Mouse (Mus musculus) E14TG2a.4 (cell line): Measurements from ENCODE around the gene Mipep.

Experiments used
- H3K27me3 ChIP-seq: 2 replicates; pipeline ENCODE4 v1.6.1; 2014; ENCODE audit warnings: low read length, control low read depth; ENCODE audit not compliant: insufficient read depth
- H3K36me3 ChIP-seq: 2 replicates; pipeline ENCODE4 v1.6.1; 2014; ENCODE audit warnings: low read length, control low read depth; ENCODE audit not compliant: insufficient read depth
- H3K4me1 ChIP-seq: replicated peaks from 2 replicates; pipeline ENCODE4 v1.6.1; 2014; ENCODE audit warnings: low read depth, low read length, control low read depth
- H3K4me3 ChIP-seq: replicated peaks from 2 replicates; pipeline ENCODE4 v1.5.1; 2014; ENCODE audit warnings: mild to moderate bottlenecking, low read length
- H3K9me3 ChIP-seq: 2 replicates; pipeline ENCODE4 v1.6.1; 2014; ENCODE audit warnings: low read length, control low read depth
- CTCF ChIP-seq: conservative IDR thresholded peaks from 2 replicates; pipeline ENCODE4 v1.5.1; 2014; ENCODE audit warnings: low read length
- NANOG ChIP-seq: IDR thresholded peaks from 2 replicates; pipeline ENCODE4 v1.6.1; 2014; ENCODE audit warnings: borderline replicate concordance, low read length, mixed read lengths
- POU5F1 ChIP-seq: IDR thresholded peaks from 2 replicates; pipeline ENCODE4 v1.6.1; 2014; ENCODE audit warnings: low read length, borderline replicate concordance

Mipep gene

DNA sequence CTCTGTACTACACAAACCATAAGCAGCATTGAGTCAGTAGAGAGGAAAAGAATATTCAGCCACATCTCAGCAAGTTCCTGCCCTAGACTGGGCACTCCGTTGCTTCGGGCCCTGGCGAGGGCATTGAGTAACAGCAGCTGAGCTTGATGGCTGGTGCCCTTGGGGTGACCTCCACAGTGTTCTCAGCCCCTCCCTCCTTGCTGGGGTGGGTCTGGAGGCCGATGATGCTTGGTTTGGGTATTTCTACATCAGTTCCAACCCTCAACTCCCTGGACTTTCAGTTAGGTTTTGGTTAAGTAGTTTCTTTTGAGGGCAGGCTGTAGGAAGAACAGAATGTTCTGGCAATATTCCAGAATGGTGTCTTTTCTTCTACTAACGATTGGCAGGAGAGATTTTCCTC is 33.7 kb downstream of the Mipep start:
- TF ChIP-seq CTCF (no peak), POU5F1 (no peak), NANOG (no peak)
- peaks cover 10% of the 10 kb centered on the region for H3K4me1 ChIP-seq
- no peaks in the 10 kb centered on the region; the same call in 1 of the 2 replicates for H3K27me3 ChIP-seq
- peaks cover 21% of the 10 kb centered on the region for H3K36me3 ChIP-seq
- no peak overlapping the region for H3K4me3 ChIP-seq
- H3K9me3 ChIP-seq: no peaks in the 10 kb centered on the region

DNA sequence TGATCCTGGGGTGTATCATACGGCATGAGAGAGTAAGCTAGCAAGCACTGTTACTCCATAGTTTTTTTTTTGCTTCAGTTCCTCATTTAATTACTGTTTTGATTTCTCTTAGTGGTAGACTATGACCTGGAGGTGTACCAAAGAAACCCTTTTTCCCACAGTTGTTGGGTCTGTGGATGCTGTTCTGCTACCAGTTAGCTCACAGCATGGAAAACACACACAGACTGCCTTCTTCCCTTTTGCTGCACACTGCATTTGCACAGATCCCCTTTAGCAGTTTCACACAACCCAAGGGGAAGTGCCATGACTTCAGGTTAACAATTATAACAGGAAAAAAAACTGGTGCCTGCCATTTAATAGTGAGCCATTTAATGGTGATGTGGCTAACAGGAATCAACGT is 45.7 kb downstream of the Mipep start:
- Histone ChIP-seq H3K27me3 (no peaks in the 10 kb centered on the region), H3K36me3 (peaks cover 41% of the 10 kb centered on the region), H3K9me3 (peaks cover 12% of the 10 kb centered on the region), H3K4me1 (no peaks in the 10 kb centered on the region; the same call in 1 of the 2 replicates), H3K4me3 (no peak overlapping the region)
- TF ChIP-seq POU5F1 (no peak), NANOG (no peak), CTCF (no peak)

- no peak overlapping the region for H3K4me3 ChIP-seq
- H3K27me3 ChIP-seq: no peaks in the 10 kb centered on the region
- H3K4me1 ChIP-seq: peaks cover 63% of the 10 kb centered on the region
- TF ChIP-seq NANOG (peak; percentile 93), CTCF (no peak)
- H3K36me3 ChIP-seq: peaks cover 32% of the 10 kb centered on the region
- peaks cover 5% of the 10 kb centered on the region for H3K9me3 ChIP-seq
Observed at GRCm38 (mm10) chr14:60836709-60837108, 52.3 kb downstream of the Mipep start.

GRCm38 (mm10) chr14:60839654-60840053 is 55.3 kb downstream of the Mipep start:
- H3K36me3 ChIP-seq: peaks cover 22% of the 10 kb centered on the region
- no peak for TF ChIP-seq CTCF
- TF ChIP-seq NANOG: no peak
- TF ChIP-seq POU5F1: no peak
- no peaks in the 10 kb centered on the region for H3K9me3 ChIP-seq
- H3K4me1 ChIP-seq: peaks cover 72% of the 10 kb centered on the region
- H3K27me3 ChIP-seq: no peaks in the 10 kb centered on the region
- H3K4me3 ChIP-seq: no peak overlapping the region

GRCm38 (mm10) chr14:60841977-60842659 is 57.7 kb downstream of the Mipep start:
- H3K27me3 ChIP-seq: no peaks in the 10 kb centered on the region
- peaks cover 26% of the 10 kb centered on the region for H3K36me3 ChIP-seq
- TF ChIP-seq NANOG (no peak), CTCF (no peak), POU5F1 (no peak)
- H3K4me3 ChIP-seq: no peak overlapping the region
- peaks cover 54% of the 10 kb centered on the region for H3K4me1 ChIP-seq
- no peaks in the 10 kb centered on the region for H3K9me3 ChIP-seq

DNA sequence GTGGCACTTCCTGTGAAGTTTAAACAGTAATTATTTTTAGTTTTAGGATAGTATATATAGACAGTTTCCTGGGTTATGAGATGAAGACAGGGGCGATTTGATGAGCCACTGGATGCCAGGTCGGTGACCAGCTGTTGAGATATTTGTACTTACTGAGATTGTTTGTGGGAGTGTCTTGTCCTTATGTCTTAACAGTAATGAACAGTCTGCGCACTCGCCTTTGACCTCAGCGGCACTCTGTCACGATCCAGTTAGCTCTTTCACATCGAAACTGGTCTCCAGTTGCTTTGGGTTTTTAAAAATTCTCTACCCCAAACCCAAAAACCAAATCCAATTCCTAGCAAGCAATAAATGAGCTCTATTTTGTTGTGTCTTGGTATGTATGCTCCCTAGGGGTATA is 59.2 kb downstream of the Mipep start:
- Histone ChIP-seq H3K27me3 (no peaks in the 10 kb centered on the region), H3K4me3 (no peak overlapping the region), H3K36me3 (peaks cover 33% of the 10 kb centered on the region), H3K4me1 (peaks cover 40% of the 10 kb centered on the region), H3K9me3 (no peaks in the 10 kb centered on the region)
- TF ChIP-seq NANOG: no peak

- no peak for TF ChIP-seq CTCF
- TF ChIP-seq NANOG: no peak
- TF ChIP-seq POU5F1: no peak
- H3K36me3 ChIP-seq: peaks cover 49% of the 10 kb centered on the region
- peaks cover 32% of the 10 kb centered on the region for H3K4me1 ChIP-seq
- H3K9me3 ChIP-seq: no peaks in the 10 kb centered on the region
- no peaks in the 10 kb centered on the region for H3K27me3 ChIP-seq
- no peak overlapping the region for H3K4me3 ChIP-seq
Observed at GRCm38 (mm10) chr14:60845261-60846045, 61.1 kb downstream of the Mipep start.

- TF ChIP-seq NANOG (no peak), CTCF (no peak)
- Histone ChIP-seq H3K4me1 (peaks cover 25% of the 10 kb centered on the region), H3K27me3 (no peaks in the 10 kb centered on the region), H3K36me3 (peaks cover 54% of the 10 kb centered on the region), H3K4me3 (no peak overlapping the region), H3K9me3 (no peaks in the 10 kb centered on the region)
Observed at GRCm38 (mm10) chr14:60846174-60846573, 61.8 kb downstream of the Mipep start.

DNA sequence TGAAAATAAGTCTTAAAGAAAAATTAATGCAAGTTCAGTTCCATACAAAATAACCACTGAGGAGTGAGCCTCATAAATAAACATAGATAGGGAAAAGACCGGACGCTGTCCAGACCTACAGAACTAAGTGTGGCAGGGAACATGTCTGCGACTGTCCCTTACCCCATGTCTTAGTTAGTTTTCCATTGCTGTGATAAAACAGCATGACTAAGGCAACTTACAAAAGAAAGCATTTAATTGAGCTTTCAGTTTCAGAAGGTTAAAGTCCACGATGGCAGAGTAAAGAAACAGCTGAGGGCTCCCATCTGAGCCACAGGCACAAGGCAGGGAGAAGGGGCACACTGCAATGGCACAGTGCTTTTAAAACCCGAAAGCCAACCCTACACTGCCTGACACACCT is 63.8 kb downstream of the Mipep start:
- no peaks in the 10 kb centered on the region for H3K27me3 ChIP-seq
- peaks cover 10% of the 10 kb centered on the region; the same call in 1 of the 2 replicates for H3K4me1 ChIP-seq
- H3K4me3 ChIP-seq: no peak overlapping the region
- peaks cover 59% of the 10 kb centered on the region for H3K36me3 ChIP-seq
- H3K9me3 ChIP-seq: no peaks in the 10 kb centered on the region
- no peak for TF ChIP-seq NANOG
